Mouse (Mus musculus): ENCODE results near the gene Bmt2.

Gene Bmt2

GRCm38 (mm10) chr6:13617110-13617509, 60.7 kb downstream of the Bmt2 start:
- DNase-seq (ENCODE audit: inconsistent ontology term) = peak; percentile 24

GRCm38 (mm10) chr6:13614568-13614967, 63.2 kb downstream of the Bmt2 start:
- DNase-seq (ENCODE audit: inconsistent ontology term) = no peak

GRCm38 (mm10) chr6:13613671-13614070, 64.1 kb downstream of the Bmt2 start:
- DNase-seq (ENCODE audit: inconsistent ontology term) = no peak

- no peak for DNase-seq (ENCODE audit: inconsistent ontology term)
Measured at GRCm38 (mm10) chr6:13610869-13611268, 66.9 kb downstream of the Bmt2 start.

GRCm38 (mm10) chr6:13609353-13610140, 68.2 kb downstream of the Bmt2 start:
- DNase-seq (ENCODE audit: inconsistent ontology term) = peak; percentile 58

GRCm38 (mm10) chr6:13607621-13608493, 69.9 kb downstream of the Bmt2 start, which contains the start of gene Tmem168:
Gene Tmem168, minus strand, starts transcription at chr6:13608100.
- DNase-seq (ENCODE audit: inconsistent ontology term) = peak; percentile 95

GRCm38 (mm10) chr6:13606921-13607620, 70.7 kb downstream of the Bmt2 start:
- no peak for DNase-seq (ENCODE audit: inconsistent ontology term)

GRCm38 (mm10) chr6:13606394-13606793, 71.4 kb downstream of the Bmt2 start:
- DNase-seq (ENCODE audit: inconsistent ontology term) = no peak

GRCm38 (mm10) chr6:13603134-13603533, 74.6 kb downstream of the Bmt2 start:
- no peak for DNase-seq (ENCODE audit: inconsistent ontology term)

- peak; percentile 89 for DNase-seq (ENCODE audit: inconsistent ontology term)
Measured at GRCm38 (mm10) chr6:13601587-13601986, 76.2 kb downstream of the Bmt2 start.

- DNase-seq (ENCODE audit: inconsistent ontology term) = no peak
Measured at GRCm38 (mm10) chr6:13598239-13598923, 79.4 kb downstream of the Bmt2 start.

GRCm38 (mm10) chr6:13592729-13593345, 84.9 kb downstream of the Bmt2 start:
- DNase-seq (ENCODE audit: inconsistent ontology term) = no peak

GRCm38 (mm10) chr6:13586560-13586959, 91.2 kb downstream of the Bmt2 start:
- DNase-seq (ENCODE audit: inconsistent ontology term) = no peak

- DNase-seq (ENCODE audit: inconsistent ontology term) = no peak
Measured at GRCm38 (mm10) chr6:13586154-13586553, 91.6 kb downstream of the Bmt2 start.

- DNase-seq (ENCODE audit: inconsistent ontology term) = no peak
Measured at GRCm38 (mm10) chr6:13584788-13585187, 93.0 kb downstream of the Bmt2 start.

- no peak for DNase-seq (ENCODE audit: inconsistent ontology term)
Measured at GRCm38 (mm10) chr6:13582075-13582474, 95.7 kb downstream of the Bmt2 start.
